Mouse (Mus musculus) embryonic fibroblast, embryonic 13.5 days (primary cell): Measurements from ENCODE around the gene Efna1.

Source experiments
- CTCF ChIP-seq: IDR thresholded peaks from 2 replicates; pipeline ENCODE4 v1.5.1; 2011; ENCODE audit warnings: mild to moderate bottlenecking, control low read depth, low read length, moderate library complexity, borderline replicate concordance; ENCODE audit not compliant: insufficient read depth
- POLR2A ChIP-seq: IDR thresholded peaks from 2 replicates; pipeline ENCODE4 v1.6.1; 2011; ENCODE audit warnings: low read depth, mild to moderate bottlenecking, control low read depth, low read length, moderate library complexity

GRCm38 (mm10) chr3:89284261-89284660 is 3.3 kb upstream of the Efna1 start:
- no peak for TF ChIP-seq CTCF
- TF ChIP-seq POLR2A, result no peak
